Mouse (Mus musculus) megakaryocyte, adult 5-6 weeks (primary cell): ENCODE measurements around the gene Olfr1199. TPM values are rescaled to one million over a fixed set of nuclear protein-coding genes. Genes with fewer than 3 reads are reported as not detected.

Experiments used
- ATAC-seq: 2 replicates; pipeline ENCODE4 v1.8.0; 2016; ENCODE audit warnings: mild to moderate bottlenecking, inconsistent platforms; ENCODE audit not compliant: poor library complexity, severe bottlenecking
- total RNA-seq, 2 experiments: library from RNA; stranded (forward) in 1 of 2; stranded (reverse) in 1 of 2; fragments of 153-499, 151-499 nt in 1 of 2; fragments of 221-1000, 200-1000 nt in 1 of 2; gene quantifications; 2 replicates each; pipeline versions ENCODE4 v1.2.3 to v1.2.4; 2015 to 2017

The Olfr1199 gene
- not detected in 2 replicates for total RNA-seq (2015)
- not detected in 2 replicates for total RNA-seq (2017)

GRCm38 (mm10) chr2:88760369-88760768, at the start of gene Olfr1199:
Olfr1199 (minus strand) TSS chr2:88760469.
- ATAC-seq, result no peak

- no peak for ATAC-seq
Measured at GRCm38 (mm10) chr2:88792736-88793135, 32.5 kb upstream of the Olfr1199 start, which contains the start of gene Olfr1201. Olfr1201 (plus strand) TSS chr2:88793036.

GRCm38 (mm10) chr2:88770388-88770787, 10.1 kb upstream of the Olfr1199 start, which contains the start of gene Olfr1200:
Olfr1200 (minus strand) TSS chr2:88770488.
- ATAC-seq, result no peak

- no peak for ATAC-seq
Measured at GRCm38 (mm10) chr2:88751270-88751669, 9.0 kb downstream of the Olfr1199 start, which contains the start of gene Olfr1198. Olfr1198 (minus strand) TSS chr2:88751370.

- ATAC-seq, result no peak
Measured at GRCm38 (mm10) chr2:88743379-88743778, 16.9 kb downstream of the Olfr1199 start.

- no peak for ATAC-seq
Measured at GRCm38 (mm10) chr2:88732266-88732665, 28.0 kb downstream of the Olfr1199 start, which contains the start of gene Olfr1197. Olfr1197 (minus strand) TSS chr2:88732366.

- no peak for ATAC-seq
Measured at GRCm38 (mm10) chr2:88704497-88704896, 55.8 kb downstream of the Olfr1199 start, which contains the start of gene Olfr1196. Olfr1196 (minus strand) TSS chr2:88704597.

Other genes with a start within 250 kb of the Olfr1199 start
- not detected in 2 replicates for gene Olfr1186, start 241.9 kb downstream of the Olfr1199 start, total RNA-seq (2015)
- gene Olfr1186, start 241.9 kb downstream of the Olfr1199 start, total RNA-seq (2017), result not detected in 2 replicates
- not detected in 2 replicates for gene Olfr1188, start 203.5 kb downstream of the Olfr1199 start, total RNA-seq (2015)
- not detected in 2 replicates for gene Olfr1188, start 203.5 kb downstream of the Olfr1199 start, total RNA-seq (2017)
- not detected in 2 replicates for gene Olfr1189, start 174.0 kb downstream of the Olfr1199 start, total RNA-seq (2015)
- not detected in 2 replicates for gene Olfr1189, start 174.0 kb downstream of the Olfr1199 start, total RNA-seq (2017)
- gene Olfr1191-ps1, start 119.9 kb downstream of the Olfr1199 start, total RNA-seq (2015), result not detected in 2 replicates
- gene Olfr1191-ps1, start 119.9 kb downstream of the Olfr1199 start, total RNA-seq (2017), result not detected in 2 replicates
- gene Olfr1192-ps1, start 112.0 kb downstream of the Olfr1199 start, total RNA-seq (2015), result not detected in 2 replicates
- gene Olfr1192-ps1, start 112.0 kb downstream of the Olfr1199 start, total RNA-seq (2017), result not detected in 2 replicates
- not detected in 2 replicates for gene Olfr1193, start 84.8 kb downstream of the Olfr1199 start, total RNA-seq (2015)
- not detected in 2 replicates for gene Olfr1193, start 84.8 kb downstream of the Olfr1199 start, total RNA-seq (2017)
- not detected in 2 replicates for gene Olfr1195, start 71.3 kb downstream of the Olfr1199 start, total RNA-seq (2015)
- gene Olfr1195, start 71.3 kb downstream of the Olfr1199 start, total RNA-seq (2017), result not detected in 2 replicates
- gene Olfr1196, start 55.9 kb downstream of the Olfr1199 start, total RNA-seq (2015), result not detected in 2 replicates
- not detected in 2 replicates for gene Olfr1196, start 55.9 kb downstream of the Olfr1199 start, total RNA-seq (2017)
- gene Olfr1197, start 28.1 kb downstream of the Olfr1199 start, total RNA-seq (2015), result not detected in 2 replicates
- gene Olfr1197, start 28.1 kb downstream of the Olfr1199 start, total RNA-seq (2017), result not detected in 2 replicates
- gene Olfr1198, start 9.1 kb downstream of the Olfr1199 start, total RNA-seq (2015), result not detected in 2 replicates
- gene Olfr1198, start 9.1 kb downstream of the Olfr1199 start, total RNA-seq (2017), result not detected in 2 replicates
- gene Olfr1200, start 10.0 kb upstream of the Olfr1199 start, total RNA-seq (2015), result not detected in 2 replicates
- gene Olfr1200, start 10.0 kb upstream of the Olfr1199 start, total RNA-seq (2017), result not detected in 2 replicates
- not detected in 2 replicates for gene Olfr1201, start 32.6 kb upstream of the Olfr1199 start, total RNA-seq (2015)
- not detected in 2 replicates for gene Olfr1201, start 32.6 kb upstream of the Olfr1199 start, total RNA-seq (2017)
- not detected in 2 replicates for gene Olfr1202, start 54.0 kb upstream of the Olfr1199 start, total RNA-seq (2015)
- not detected in 2 replicates for gene Olfr1202, start 54.0 kb upstream of the Olfr1199 start, total RNA-seq (2017)
- gene Olfr1205, start 69.3 kb upstream of the Olfr1199 start, total RNA-seq (2015), result not detected in 2 replicates
- not detected in 2 replicates for gene Olfr1205, start 69.3 kb upstream of the Olfr1199 start, total RNA-seq (2017)
- not detected in 2 replicates for gene Olfr1204, start 88.8 kb upstream of the Olfr1199 start, total RNA-seq (2015)
- gene Olfr1204, start 88.8 kb upstream of the Olfr1199 start, total RNA-seq (2017), result not detected in 2 replicates
- not detected in 2 replicates for gene Olfr1206, start 102.8 kb upstream of the Olfr1199 start, total RNA-seq (2015)
- not detected in 2 replicates for gene Olfr1206, start 102.8 kb upstream of the Olfr1199 start, total RNA-seq (2017)
- not detected in 2 replicates for gene Olfr1208, start 141.8 kb upstream of the Olfr1199 start, total RNA-seq (2015)
- not detected in 2 replicates for gene Olfr1208, start 141.8 kb upstream of the Olfr1199 start, total RNA-seq (2017)
- gene Olfr1209, start 154.7 kb upstream of the Olfr1199 start, total RNA-seq (2015), result not detected in 2 replicates
- not detected in 2 replicates for gene Olfr1209, start 154.7 kb upstream of the Olfr1199 start, total RNA-seq (2017)
- gene Olfr1211, start 177.6 kb upstream of the Olfr1199 start, total RNA-seq (2015), result not detected in 2 replicates
- gene Olfr1211, start 177.6 kb upstream of the Olfr1199 start, total RNA-seq (2017), result not detected in 2 replicates
- not detected in 2 replicates for gene Olfr1212, start 193.5 kb upstream of the Olfr1199 start, total RNA-seq (2015)
- gene Olfr1212, start 193.5 kb upstream of the Olfr1199 start, total RNA-seq (2017), result not detected in 2 replicates
- gene Gm13762, start 219.8 kb upstream of the Olfr1199 start, total RNA-seq (2015), result not detected in 2 replicates
- not detected in 2 replicates for gene Gm13762, start 219.8 kb upstream of the Olfr1199 start, total RNA-seq (2017)
- gene Olfr1214, start 232.2 kb upstream of the Olfr1199 start, total RNA-seq (2015), result not detected in 2 replicates
- gene Olfr1214, start 232.2 kb upstream of the Olfr1199 start, total RNA-seq (2017), result not detected in 2 replicates
- gene Olfr1215, start 246.5 kb upstream of the Olfr1199 start, total RNA-seq (2015), result not detected in 2 replicates
- gene Olfr1215, start 246.5 kb upstream of the Olfr1199 start, total RNA-seq (2017), result not detected in 2 replicates